Mouse (Mus musculus): ENCODE data around the gene Pcyt1b.

Pcyt1b gene

DNA sequence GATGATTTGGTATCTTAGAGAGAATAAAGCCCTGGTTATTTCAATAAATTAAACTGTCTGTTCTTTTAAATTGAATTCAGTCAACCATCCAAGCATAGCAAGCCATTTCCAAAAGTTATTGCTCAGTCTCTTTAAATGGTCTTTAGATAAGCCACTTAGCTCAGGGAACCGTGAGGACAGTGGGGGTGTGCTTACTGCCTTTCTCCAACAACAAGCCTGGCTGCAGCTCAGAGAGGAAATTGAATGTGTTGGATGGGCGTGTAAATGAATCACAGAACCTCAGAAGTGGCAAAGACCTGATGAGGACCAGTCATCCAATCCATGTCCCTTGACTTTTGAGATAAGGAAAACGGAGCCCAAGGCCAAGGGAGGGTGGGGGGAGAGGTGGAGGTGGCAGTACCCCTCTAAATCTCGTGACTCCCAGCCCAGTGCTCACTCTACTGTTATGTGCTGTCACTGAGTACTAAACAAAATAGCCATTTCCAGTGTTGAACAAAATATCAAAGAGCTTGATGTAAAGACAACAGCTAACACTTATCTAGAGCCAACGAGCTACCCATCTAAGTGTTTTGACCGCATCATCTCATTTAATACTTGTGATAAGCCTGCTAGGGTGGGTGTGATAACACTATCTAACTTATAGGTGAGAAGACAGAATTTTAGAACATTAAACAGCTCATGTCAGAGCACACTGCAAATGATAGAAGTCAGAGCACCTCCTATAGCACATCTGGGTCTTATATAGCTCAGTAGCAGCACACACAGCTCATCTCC, 78.5 kb downstream of the Pcyt1b start:
- no peak for DNase-seq (ENCODE audit: low spot score in 2 of 2)

DNA sequence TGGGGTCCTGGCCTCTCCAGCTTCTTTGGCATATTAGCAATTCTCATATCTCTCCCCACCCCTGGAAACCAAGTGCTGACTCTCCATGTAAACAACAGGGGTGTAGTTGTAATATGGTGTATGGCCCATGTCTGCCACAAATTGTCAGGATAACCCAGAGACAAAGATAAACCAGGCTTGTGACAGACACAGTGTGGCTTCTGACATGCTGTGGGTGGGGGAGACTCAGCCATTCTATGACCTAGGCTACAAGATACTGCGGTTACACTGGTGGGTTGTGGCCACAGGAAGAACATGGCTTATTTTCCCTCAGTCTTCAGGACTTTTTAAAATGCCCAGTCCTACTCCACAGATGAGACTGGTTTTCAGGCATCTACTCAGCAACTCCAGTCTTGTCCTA, 94.5 kb downstream of the Pcyt1b start:
- no peak for DNase-seq (ENCODE audit: low spot score in 2 of 2)

DNA sequence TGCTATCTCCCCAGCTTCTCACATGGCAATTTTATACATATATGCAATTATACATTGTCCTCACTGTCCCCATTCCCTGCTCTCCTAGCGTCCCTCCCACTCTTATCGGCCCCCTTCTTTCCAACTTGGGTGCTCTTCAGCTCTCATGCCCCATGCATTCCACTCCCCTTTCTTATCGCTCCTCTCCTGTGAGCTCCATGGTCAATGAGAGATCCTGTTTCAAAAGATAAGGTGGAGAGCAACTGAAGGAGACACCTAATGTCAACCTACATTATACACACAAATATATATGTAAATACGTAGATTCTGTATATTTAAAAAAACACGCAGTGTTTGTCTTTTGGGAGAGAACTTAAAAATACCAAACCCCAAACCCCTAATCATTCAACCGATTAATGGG, 95.9 kb downstream of the Pcyt1b start:
- no peak for DNase-seq (ENCODE audit: low spot score in 2 of 2)

DNA sequence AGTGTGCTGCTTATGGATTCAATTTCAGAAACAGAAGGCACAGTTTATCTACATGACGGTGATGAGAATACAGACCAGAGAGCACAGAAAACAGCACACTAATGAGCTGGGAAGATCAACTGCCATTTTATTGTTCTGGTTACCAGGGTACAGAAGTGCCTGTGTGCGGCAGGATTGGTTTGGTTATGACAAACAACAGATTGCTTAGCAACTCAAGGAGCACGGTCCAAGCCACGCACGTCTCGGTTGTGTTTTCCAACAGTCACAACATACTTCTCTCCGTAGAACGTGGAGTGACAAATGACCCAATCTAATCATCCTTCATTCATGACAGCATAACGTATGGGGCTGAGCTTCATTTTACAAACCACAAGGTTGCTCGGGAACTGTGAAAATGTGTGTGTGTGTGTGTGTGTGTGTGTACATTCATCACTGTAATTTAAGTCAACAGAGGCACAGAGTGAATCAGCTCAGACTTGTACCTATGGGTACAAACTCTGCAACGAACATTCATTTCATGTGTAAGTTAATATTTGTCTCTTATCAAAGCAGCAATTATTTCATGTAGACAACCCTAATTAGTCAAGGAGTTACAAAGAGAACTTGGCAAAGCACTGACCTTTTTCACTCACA, 100.7 kb downstream of the Pcyt1b start:
- no peak for DNase-seq (ENCODE audit: low spot score in 2 of 2)

DNA sequence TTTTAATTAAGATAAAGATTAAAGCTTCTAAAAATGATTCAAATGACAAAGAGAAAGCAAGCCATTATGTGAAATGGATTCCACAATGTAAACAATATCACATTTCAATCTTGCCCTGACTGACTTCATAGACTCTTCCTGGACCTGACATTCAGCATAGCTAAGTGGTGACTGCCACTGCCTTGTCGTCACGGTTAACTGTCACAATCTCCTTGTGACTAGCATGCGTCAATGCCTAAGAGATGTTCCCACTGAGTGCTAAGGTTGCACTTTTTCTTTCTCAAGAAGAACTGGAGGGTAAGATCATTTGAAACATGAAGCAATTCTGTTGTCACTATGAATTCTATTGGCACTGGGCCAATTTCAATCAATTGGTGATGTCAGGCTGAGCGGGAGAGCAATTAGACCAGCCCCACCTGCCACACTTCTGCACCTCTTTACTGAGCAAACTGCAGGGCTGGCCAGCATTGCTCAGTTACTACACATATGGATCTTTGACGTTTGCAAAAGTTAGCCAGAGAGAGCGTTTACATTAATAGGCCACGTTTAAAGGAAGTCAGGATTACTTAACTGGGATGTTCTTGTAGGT, 102.3 kb downstream of the Pcyt1b start:
- no peak for DNase-seq (ENCODE audit: low spot score in 2 of 2)

DNA sequence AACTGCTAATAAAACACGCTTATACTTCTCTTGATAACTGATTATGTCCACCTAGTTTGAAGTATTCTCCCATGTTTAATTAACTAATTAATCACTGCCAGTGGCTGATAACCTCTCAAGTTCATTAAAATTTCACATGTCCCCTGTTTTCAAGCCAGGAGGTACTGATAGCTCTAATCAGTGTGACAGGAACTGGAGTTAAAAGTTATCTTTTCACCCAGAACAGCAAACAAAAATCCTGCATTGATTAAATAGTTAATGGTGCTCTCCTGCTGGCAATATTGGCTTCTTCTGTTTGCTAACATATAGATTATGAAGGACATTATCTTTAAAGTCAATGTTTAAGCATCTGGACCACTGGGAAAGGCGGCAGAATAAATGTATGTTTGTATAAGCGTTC, 106.1 kb downstream of the Pcyt1b start:
- DNase-seq (ENCODE audit: low spot score in 2 of 2), result no peak

DNA sequence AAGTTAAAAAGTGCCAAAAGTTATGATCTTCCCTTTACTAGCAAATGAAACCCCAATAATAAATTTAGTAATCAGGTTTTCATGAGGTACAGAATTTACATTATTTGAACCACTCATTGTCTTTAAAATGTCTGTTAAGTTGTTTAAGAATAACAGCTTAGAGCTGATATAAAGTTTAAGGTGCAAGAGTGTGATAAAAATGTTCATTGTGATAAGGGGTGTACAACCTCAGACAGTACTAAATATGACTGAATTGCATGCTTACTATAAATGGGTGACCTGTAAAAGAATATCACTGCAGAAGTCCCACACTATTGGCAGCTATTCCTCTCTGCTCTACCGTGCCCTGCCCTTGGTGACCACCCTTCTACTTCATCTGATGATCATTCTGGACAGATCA, 134.9 kb downstream of the Pcyt1b start:
- DNase-seq (ENCODE audit: low spot score in 2 of 2), result no peak

DNA sequence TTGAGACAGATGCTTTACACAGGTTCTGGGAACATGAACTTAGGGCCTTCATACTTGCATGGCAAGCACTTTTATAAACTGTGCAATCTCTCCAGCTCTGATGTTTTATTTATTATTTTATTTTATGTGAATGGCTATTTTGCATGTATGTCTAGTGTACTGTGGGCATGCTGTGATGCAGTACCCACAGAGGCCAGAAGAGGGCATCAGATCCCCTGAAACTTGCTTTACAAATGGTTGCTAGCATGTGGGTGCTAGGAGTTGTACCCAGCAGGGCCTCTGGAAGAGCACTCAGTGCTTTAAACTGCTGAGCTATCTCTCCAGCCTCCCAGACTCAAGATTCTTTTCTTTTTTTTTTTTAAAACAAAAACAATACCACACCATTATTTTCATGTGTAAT, 138.5 kb downstream of the Pcyt1b start:
- peak; percentile 19 to 50 for DNase-seq (ENCODE audit: low spot score in 2 of 2)

Data from spleen, postnatal 14 days (tissue).